Mouse (Mus musculus) left cerebral cortex, adult 8-10 months (tissue): ENCODE measurements around the gene Syn3. TPM values are rescaled to one million over a fixed set of nuclear protein-coding genes. Genes with fewer than 3 reads are reported as not detected.

ENCODE experiments used
- DNase-seq, 2 experiments: peaks; one replicate each; pipeline ENCODE4 v3.0.0; 2022; ENCODE audit warnings: low spot score in 2 of 2
- total RNA-seq, 4 experiments: library from RNA; stranded (reverse); gene quantifications; 2 replicates each; pipeline ENCODE4 v1.2.4; 2022

Syn3 gene
- total RNA-seq, 4 experiments from 2014 or later, result 26.7 to 30.5 (median 29.9) TPM

GRCm38 (mm10) chr10:86315513-86315912 is 183.2 kb downstream of the Syn3 start:
- no peak for DNase-seq

DNA sequence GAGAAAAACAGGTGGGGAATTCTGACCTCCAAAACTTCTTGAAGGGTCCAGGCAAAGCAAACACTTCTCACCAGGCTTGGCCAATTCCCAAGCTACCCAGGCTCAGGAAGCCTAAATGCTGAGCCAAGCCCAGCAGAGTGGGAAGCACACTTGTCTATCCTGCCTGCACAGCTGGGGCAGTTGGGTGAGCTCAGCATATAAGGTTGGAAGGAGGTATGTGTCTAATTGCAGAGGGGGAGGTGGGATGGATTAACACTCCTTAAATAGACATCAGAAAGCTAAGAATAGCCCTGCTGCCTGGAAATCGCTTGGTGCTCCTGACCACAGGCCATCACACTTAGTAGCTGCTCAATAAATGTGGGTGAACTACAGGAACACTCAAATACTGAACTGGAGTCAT is 185.2 kb downstream of the Syn3 start:
- no peak for DNase-seq

GRCm38 (mm10) chr10:86312976-86313375 is 185.7 kb downstream of the Syn3 start:
- DNase-seq, result no peak

GRCm38 (mm10) chr10:86310527-86310926 is 188.2 kb downstream of the Syn3 start:
- DNase-seq, result no peak

- no peak for DNase-seq
Measured at GRCm38 (mm10) chr10:86307235-86307634, 191.5 kb downstream of the Syn3 start.

GRCm38 (mm10) chr10:86304583-86304982 is 194.1 kb downstream of the Syn3 start:
- DNase-seq, result no peak

GRCm38 (mm10) chr10:86303495-86303876 is 195.2 kb downstream of the Syn3 start:
- no peak for DNase-seq

DNA sequence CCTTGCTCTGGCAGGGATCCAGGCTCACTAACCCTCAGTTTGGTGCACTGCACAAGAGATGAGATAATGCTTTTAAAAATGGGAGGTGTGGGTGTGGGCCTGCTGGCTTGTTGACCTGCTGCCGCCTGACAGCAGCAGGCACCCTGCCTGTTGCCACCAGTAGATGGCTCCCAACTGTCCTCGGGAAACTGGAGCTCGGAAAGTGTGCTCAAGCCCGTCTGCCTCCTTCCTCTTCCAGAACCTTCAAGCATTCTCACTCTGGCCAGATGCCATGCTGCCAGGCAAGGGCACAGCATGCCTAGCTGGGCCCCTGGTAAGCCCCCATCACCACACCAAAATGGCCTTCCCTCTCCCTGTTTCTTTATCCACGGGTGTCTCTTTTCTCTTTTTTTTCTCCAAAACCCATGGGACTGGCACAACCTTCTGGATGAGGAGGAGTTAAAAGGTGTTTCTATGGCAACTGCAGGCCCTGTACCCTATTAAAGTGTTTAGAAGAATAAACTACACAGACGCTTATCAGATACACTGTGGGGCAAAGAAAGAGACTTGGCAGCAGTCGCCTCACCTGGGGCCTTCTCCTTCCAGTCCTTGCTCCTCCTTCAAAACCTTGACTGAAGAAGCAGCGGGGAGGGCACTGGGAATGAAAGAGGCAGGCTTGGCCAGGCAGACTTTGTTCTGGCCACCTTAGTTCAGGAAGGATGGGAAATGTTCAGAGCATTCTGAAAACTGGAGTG is 195.8 kb downstream of the Syn3 start:
- DNase-seq, result peak; percentile 34 to 70

- DNase-seq, result no peak
Measured at GRCm38 (mm10) chr10:86302318-86302648, 196.4 kb downstream of the Syn3 start.

- DNase-seq, result no peak
Measured at GRCm38 (mm10) chr10:86301593-86302317, 196.9 kb downstream of the Syn3 start.

DNA sequence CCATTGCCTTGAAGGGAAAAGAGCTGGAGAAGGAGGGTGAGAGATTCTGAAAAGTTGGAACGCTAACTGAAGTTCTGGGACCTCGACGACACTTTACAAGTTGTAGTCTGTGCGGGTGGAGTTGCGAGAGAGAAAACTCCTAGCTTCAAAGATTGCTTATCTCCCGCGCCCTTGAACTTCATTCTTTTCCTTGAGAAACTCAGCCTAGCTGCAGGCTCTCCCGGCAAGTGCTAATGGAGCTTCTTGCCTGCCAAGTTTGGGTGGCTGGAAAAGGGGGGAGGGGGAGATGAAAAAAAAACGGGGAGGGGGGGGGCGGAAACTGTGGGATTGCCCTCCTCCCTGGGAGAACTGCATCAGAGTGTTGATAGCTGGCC is 197.6 kb downstream of the Syn3 start:
- DNase-seq, result no peak

DNA sequence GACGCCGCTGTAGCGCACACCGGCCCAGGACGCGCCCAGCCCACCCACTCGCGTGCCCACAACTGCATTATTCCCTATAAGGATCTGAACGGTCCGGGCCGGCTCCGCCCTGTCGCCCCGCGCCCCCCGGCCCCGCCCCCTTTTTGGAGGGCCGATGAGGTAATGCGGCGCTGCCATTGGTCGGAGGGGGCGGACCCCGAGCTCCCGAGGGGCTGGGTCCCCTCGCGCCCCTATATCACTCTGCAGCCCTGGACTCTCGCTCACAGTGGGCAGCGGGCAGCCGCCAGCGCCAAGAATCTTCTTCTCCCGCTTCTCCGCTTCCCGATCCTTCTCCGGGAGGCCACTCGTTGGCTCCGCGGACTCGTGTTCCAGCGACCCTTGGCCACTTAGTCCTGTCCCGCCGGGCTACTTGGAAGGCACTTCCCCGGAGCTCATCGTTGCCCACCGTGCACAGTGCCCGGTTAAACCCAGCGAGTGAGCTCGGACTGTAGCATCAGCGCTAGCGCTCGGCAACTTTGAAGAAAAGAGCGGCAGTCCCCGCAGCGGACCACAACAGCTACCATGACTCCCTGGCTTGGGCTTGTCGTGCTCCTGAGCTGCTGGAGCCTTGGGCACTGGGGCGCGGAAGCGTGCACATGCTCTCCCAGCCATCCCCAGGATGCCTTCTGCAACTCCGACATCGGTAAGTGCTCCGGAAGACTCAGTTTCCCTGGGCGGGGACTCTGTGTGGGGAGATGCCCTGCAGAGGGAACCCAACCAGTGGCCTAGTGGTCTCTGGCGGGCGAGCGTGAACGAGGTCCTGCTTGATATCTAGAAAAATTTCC is 198.2 kb downstream of the Syn3 start, which contains the start of gene Timp3:
Timp3 (plus strand) TSS at position 80 of the 824 bp plus-strand sequence.
- peak; percentile 24 to 43 for DNase-seq

- DNase-seq, result no peak
Measured at GRCm38 (mm10) chr10:86299795-86300194, 198.9 kb downstream of the Syn3 start.

GRCm38 (mm10) chr10:86298326-86298725 is 200.4 kb downstream of the Syn3 start:
- DNase-seq, result no peak

DNA sequence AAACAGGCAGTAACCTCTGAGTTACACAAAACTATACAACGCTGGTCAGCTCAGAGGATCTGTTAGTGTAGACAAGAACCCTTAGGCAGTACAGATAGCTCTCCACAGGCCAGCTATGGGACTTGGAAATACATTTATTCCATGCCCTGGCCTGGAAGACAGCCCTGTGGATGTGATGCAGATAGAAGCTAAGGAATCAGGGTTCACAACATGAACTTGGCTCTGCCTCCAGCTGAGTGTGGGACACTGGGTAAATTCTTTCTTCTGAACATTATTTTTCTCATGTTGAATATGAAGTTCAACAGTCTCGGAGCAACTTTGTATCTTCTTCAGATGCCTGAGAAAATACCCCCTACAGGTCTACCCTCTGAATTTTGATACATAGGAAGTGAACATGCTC is 201.4 kb downstream of the Syn3 start:
- no peak for DNase-seq

DNA sequence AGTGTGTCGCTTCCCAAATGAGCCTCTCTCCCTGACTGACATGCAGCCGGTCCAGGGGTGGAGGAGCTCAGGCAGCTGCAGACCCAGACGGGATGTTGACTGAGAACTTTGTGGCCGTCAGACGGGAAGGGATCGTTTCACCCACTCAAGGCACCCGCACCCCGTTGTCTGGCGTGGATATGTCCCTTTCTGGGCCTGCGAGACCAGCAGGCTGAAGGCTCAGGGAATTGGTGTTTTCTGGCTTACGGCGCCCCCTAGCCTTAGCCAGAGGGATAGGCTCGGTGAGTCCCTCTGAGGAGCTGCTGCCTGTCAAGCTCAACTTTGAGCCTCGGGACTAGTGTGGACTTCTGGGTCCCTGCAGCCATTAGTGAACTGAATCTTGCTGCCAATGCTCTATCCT is 202.6 kb downstream of the Syn3 start:
- peak; percentile 38 to 55 for DNase-seq

DNA sequence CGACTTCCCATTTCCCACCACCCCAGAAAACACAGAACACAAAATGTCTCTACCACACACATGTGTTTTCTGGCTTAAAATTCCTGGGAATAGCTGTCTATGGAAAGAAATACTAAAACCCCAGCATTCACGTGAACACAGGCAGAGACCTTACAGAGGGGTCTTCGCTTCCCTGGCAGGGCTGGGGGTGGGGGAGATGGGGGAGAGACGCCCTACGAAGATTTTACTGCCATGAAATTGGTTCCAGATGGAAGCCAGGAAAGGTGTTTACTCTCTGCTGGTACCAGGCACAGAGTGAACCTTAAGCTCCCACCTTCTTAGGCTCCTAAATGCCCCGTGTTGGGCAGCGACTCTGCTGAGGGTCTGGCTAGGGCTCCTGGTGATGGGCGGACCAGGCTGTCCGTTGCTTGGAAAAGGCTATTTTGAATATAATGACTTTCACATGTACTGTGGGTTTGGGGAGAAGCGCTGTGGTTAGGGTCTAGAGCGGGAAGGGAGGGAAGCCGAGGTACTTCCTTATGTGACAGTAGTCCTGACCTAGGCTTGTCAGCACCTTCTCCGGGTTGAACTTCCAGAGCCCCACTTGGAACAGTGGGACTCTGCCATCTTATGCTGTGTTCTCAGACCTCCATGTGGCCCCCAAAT is 203.1 kb downstream of the Syn3 start:
- DNase-seq, result no peak

DNA sequence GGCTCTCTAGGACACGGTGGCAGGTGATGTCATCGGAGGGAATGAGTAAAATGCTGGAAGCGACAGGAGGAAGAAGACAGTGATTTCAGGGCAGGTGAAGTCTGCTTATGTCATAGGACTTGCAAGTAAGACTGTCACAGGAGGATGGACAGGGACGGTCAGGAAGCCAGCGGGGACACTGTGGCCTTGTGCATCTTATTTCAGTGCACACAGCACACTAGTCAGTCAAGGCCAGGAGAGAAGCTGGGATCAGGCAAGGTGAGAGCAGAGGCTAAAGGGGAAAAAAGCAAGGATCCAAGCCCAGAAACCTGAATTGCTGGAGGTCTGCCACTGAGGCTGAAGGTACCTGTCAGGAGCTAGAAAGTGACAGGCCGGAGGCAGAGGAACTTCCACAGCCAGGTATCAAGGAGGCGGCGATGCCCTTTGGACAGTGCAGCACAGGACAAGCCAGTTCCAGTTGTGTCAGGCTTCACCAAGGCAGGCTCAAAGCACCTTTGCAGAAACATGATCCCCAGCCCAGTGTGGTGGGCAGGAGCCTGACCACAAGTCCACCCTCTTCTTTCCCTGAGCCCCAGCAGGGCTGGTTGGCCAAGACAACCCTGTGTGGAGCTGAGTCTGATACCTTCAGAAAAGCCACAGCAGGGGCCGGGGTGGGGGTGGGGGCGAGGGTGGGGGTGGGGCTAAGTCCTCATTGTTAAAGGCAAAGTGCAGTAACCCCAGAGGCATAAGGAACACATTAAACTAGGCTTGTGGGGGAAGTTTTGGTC is 203.9 kb downstream of the Syn3 start:
- no peak for DNase-seq

DNA sequence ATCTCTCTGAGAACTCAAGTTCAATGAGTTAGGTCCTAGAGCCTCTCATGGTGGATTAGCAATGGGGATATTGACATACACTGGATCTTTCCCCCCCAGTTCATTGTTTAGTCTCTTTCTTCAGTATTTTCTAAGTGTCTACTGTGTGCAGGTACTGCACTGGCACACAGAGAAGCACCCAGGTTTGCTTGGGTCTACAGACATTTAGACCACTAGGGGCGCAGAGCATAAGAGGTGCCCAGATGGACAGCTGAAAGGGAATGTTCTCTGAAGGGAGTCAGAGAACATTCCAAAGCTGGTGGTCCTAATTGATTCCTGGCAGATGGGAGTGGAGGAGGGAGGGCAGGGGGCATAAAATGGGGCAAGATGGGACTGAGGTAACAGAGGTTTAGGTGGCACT is 204.8 kb downstream of the Syn3 start:
- no peak for DNase-seq

- DNase-seq, result no peak
Measured at GRCm38 (mm10) chr10:86290109-86290771, 208.5 kb downstream of the Syn3 start.
